Mouse (Mus musculus): ENCODE results near the gene Psen1.

Psen1 gene

GRCm38 (mm10) chr12:83687934-83688315 is at the start of gene Psen1:
Gene Psen1, plus strand, starts transcription at chr12:83688152.
- DNase-seq: peak; percentile 98

GRCm38 (mm10) chr12:83641233-83641632 is 46.7 kb upstream of the Psen1 start:
- no peak for DNase-seq

- DNase-seq: no peak
Measured at GRCm38 (mm10) chr12:83643116-83643515, 44.8 kb upstream of the Psen1 start.

GRCm38 (mm10) chr12:83650346-83650745 is 37.6 kb upstream of the Psen1 start:
- DNase-seq: no peak

GRCm38 (mm10) chr12:83651414-83651813 is 36.5 kb upstream of the Psen1 start:
- DNase-seq: no peak

- no peak for DNase-seq
Measured at GRCm38 (mm10) chr12:83685466-83685865, 2.5 kb upstream of the Psen1 start.

GRCm38 (mm10) chr12:83686575-83687350 is 1.2 kb upstream of the Psen1 start:
- DNase-seq: no peak

- peak; percentile 61 for DNase-seq
Measured at GRCm38 (mm10) chr12:83688316-83689086, 549 bp downstream of the Psen1 start.

GRCm38 (mm10) chr12:83689087-83689432 is 1.1 kb downstream of the Psen1 start:
- DNase-seq: no peak

GRCm38 (mm10) chr12:83694011-83694410 is 6.1 kb downstream of the Psen1 start:
- no peak for DNase-seq

- no peak for DNase-seq
Measured at GRCm38 (mm10) chr12:83694669-83695068, 6.7 kb downstream of the Psen1 start.

- no peak for DNase-seq
Measured at GRCm38 (mm10) chr12:83698637-83699036, 10.7 kb downstream of the Psen1 start.

- no peak for DNase-seq
Measured at GRCm38 (mm10) chr12:83701608-83702007, 13.7 kb downstream of the Psen1 start.

- DNase-seq: peak; percentile 30
Measured at GRCm38 (mm10) chr12:83702796-83703195, 14.8 kb downstream of the Psen1 start.

GRCm38 (mm10) chr12:83706951-83707350 is 19.0 kb downstream of the Psen1 start:
- no peak for DNase-seq

GRCm38 (mm10) chr12:83708160-83709092 is 20.5 kb downstream of the Psen1 start:
- DNase-seq: no peak

- DNase-seq: no peak
Measured at GRCm38 (mm10) chr12:83709934-83710333, 22.0 kb downstream of the Psen1 start.

- DNase-seq: peak; percentile 70
Measured at GRCm38 (mm10) chr12:83713749-83714148, 25.8 kb downstream of the Psen1 start.

- DNase-seq: no peak
Measured at GRCm38 (mm10) chr12:83716416-83717184, 28.6 kb downstream of the Psen1 start.

GRCm38 (mm10) chr12:83719431-83719830 is 31.5 kb downstream of the Psen1 start:
- no peak for DNase-seq

GRCm38 (mm10) chr12:83721281-83721680 is 33.3 kb downstream of the Psen1 start:
- DNase-seq: no peak

GRCm38 (mm10) chr12:83723037-83723436 is 35.1 kb downstream of the Psen1 start:
- DNase-seq: no peak

All from embryo, embryonic 11 days (tissue).